Mouse (Mus musculus) erythroid progenitor cell, adult 5-6 weeks (primary cell): ENCODE measurements around the gene Prmt3. TPM values are rescaled to one million over a fixed set of nuclear protein-coding genes. Genes with fewer than 3 reads are reported as not detected.

Experiments
- ATAC-seq: replicated peaks from 2 replicates; pipeline ENCODE4 v1.8.0; 2016; ENCODE audit warnings: moderate number of reproducible peaks, mild to moderate bottlenecking, moderate TSS enrichment, inconsistent platforms; ENCODE audit not compliant: poor library complexity, low FRiP score, severe bottlenecking
- total RNA-seq, 2 experiments: library from RNA; stranded (forward) in 1 of 2; stranded (reverse) in 1 of 2; fragments of 150-400 nt in 1 of 2; fragments of 186-747, 209-891 nt in 1 of 2; gene quantifications; 2 replicates each; pipeline versions ENCODE4 v1.2.3 to v1.2.4; 2015 to 2017; ENCODE audit warnings: low replicate concordance in 2 of 2

The Prmt3 gene
- total RNA-seq, 2 experiments from 2014 or later: 5.6 to 26.4 TPM

- no peak; the same call in 1 of the 2 replicates for ATAC-seq
Measured at GRCm38 (mm10) chr7:49786618-49787382, 8.7 kb downstream of the Prmt3 start.

- no peak for ATAC-seq
Measured at GRCm38 (mm10) chr7:49787383-49787645, 9.2 kb downstream of the Prmt3 start.

- ATAC-seq: no peak
Measured at GRCm38 (mm10) chr7:49794304-49794703, 16.2 kb downstream of the Prmt3 start.

- ATAC-seq: no peak
Measured at GRCm38 (mm10) chr7:49797171-49797570, 19.0 kb downstream of the Prmt3 start.

GRCm38 (mm10) chr7:49803511-49803910, 25.4 kb downstream of the Prmt3 start:
- ATAC-seq: no peak

GRCm38 (mm10) chr7:49804638-49805165, 26.6 kb downstream of the Prmt3 start:
- no peak for ATAC-seq

GRCm38 (mm10) chr7:49805618-49806017, 27.5 kb downstream of the Prmt3 start:
- ATAC-seq: 0 out of 2 replicates have a peak, but pooled peaks have one; percentile 30

- no peak for ATAC-seq
Measured at GRCm38 (mm10) chr7:49807093-49807682, 29.0 kb downstream of the Prmt3 start.

- ATAC-seq: no peak
Measured at GRCm38 (mm10) chr7:49807846-49808622, 29.9 kb downstream of the Prmt3 start.

GRCm38 (mm10) chr7:49809100-49809499, 31.0 kb downstream of the Prmt3 start:
- ATAC-seq: no peak

- ATAC-seq: no peak
Measured at GRCm38 (mm10) chr7:49809562-49809961, 31.4 kb downstream of the Prmt3 start.

GRCm38 (mm10) chr7:49811346-49811745, 33.2 kb downstream of the Prmt3 start:
- no peak for ATAC-seq

- no peak for ATAC-seq
Measured at GRCm38 (mm10) chr7:49819393-49819792, 41.2 kb downstream of the Prmt3 start.

GRCm38 (mm10) chr7:49821370-49821769, 43.2 kb downstream of the Prmt3 start:
- ATAC-seq: no peak

GRCm38 (mm10) chr7:49822028-49822427, 43.9 kb downstream of the Prmt3 start:
- no peak for ATAC-seq

- ATAC-seq: no peak
Measured at GRCm38 (mm10) chr7:49823595-49823994, 45.4 kb downstream of the Prmt3 start.

- no peak for ATAC-seq
Measured at GRCm38 (mm10) chr7:49824043-49824442, 45.9 kb downstream of the Prmt3 start.

- no peak for ATAC-seq
Measured at GRCm38 (mm10) chr7:49824581-49824980, 46.4 kb downstream of the Prmt3 start.

- ATAC-seq: no peak
Measured at GRCm38 (mm10) chr7:49825492-49825891, 47.3 kb downstream of the Prmt3 start.

GRCm38 (mm10) chr7:49827920-49828319, 49.8 kb downstream of the Prmt3 start:
- ATAC-seq: no peak
